Mouse (Mus musculus): Measurements from ENCODE around the gene Fblim1. TPM values are rescaled to one million over a fixed set of nuclear protein-coding genes. Genes with fewer than 3 reads are reported as not detected.

Fblim1 gene
- polyA plus RNA-seq, 1 experiment from 2014 or later, result 94.6 TPM

- ATAC-seq (replicated peaks; ENCODE audit: low FRiP score, low TSS enrichment, low read depth) (peak; percentile 61; the same call in 1 of the 2 replicates), DNase-seq (ENCODE audit: low spot score) (no peak)
- Histone ChIP-seq H3K4me3 (ENCODE audit: low read depth, low read length) (no peak overlapping the region), H3K4me1 (replicated peaks; ENCODE audit: control insufficient read depth, insufficient read depth, low read length) (peaks cover 5% of the 10 kb centered on the region), H3K4me2 (ENCODE audit: low read length) (no peak overlapping the region), H3K27ac (ENCODE audit: low read depth) (no peak overlapping the region), H3K9ac (ENCODE audit: low read length) (no peak overlapping the region; the same call in 1 of the 2 replicates), H3K9me3 (ENCODE audit: control insufficient read depth, low read length) (no peaks in the 10 kb centered on the region), H3K36me3 (ENCODE audit: control insufficient read depth, insufficient read depth, low read length) (no peaks in the 10 kb centered on the region), H3K27me3 (replicated peaks; ENCODE audit: control insufficient read depth, insufficient read depth, low read length) (no peaks in the 10 kb centered on the region)
- 18% methylated on average over 2 of the region's 2 CpGs for WGBS
Observed at GRCm38 (mm10) chr4:141552484-141552883, 53.4 kb downstream of the Fblim1 start.

DNA sequence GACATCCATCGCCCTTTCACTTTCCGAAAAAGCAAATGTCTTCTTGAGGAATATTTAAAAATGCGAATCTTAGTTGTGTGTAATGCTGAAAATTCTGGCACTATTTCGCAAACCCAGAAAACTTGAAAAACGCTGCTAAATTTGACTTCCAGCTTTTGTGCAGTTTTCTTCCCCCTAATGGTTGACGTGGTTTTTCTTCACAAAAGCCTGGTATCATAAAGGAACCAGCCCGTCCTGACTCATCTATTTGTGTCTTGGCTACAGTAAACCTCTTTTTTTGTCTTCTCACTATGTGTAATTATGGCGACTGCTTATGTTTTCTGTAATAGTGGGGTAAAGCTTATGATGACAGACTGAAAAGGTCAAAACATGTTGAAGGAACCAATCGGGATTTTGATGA lies 58.6 kb downstream of the Fblim1 start:
- Histone ChIP-seq H3K27ac (ENCODE audit: low read depth) (peak overlapping the region; percentile 100), H3K9me3 (ENCODE audit: control insufficient read depth, low read length) (no peaks in the 10 kb centered on the region), H3K4me2 (ENCODE audit: low read length) (peak overlapping the region; percentile 99), H3K4me3 (ENCODE audit: low read depth, low read length) (peak overlapping the region; percentile 73), H3K4me1 (replicated peaks; ENCODE audit: control insufficient read depth, insufficient read depth, low read length) (peaks cover 10% of the 10 kb centered on the region), H3K9ac (ENCODE audit: low read length) (peak overlapping the region; percentile 99), H3K27me3 (replicated peaks; ENCODE audit: control insufficient read depth, insufficient read depth, low read length) (no peaks in the 10 kb centered on the region), H3K36me3 (ENCODE audit: control insufficient read depth, insufficient read depth, low read length) (no peaks in the 10 kb centered on the region)
- DNase-seq (ENCODE audit: low spot score), result no peak
- WGBS, result 13% methylated on average over 9 of the region's 9 CpGs
- ATAC-seq (replicated peaks; ENCODE audit: low FRiP score, low TSS enrichment, low read depth), result no peak

GRCm38 (mm10) chr4:141546334-141547200 lies 59.3 kb downstream of the Fblim1 start:
- Histone ChIP-seq H3K4me3 (ENCODE audit: low read depth, low read length) (peak overlapping the region; percentile 73), H3K4me2 (ENCODE audit: low read length) (peak overlapping the region; percentile 99), H3K4me1 (replicated peaks; ENCODE audit: control insufficient read depth, insufficient read depth, low read length) (peaks cover 10% of the 10 kb centered on the region), H3K9me3 (ENCODE audit: control insufficient read depth, low read length) (no peaks in the 10 kb centered on the region), H3K27ac (ENCODE audit: low read depth) (peak overlapping the region; percentile 100), H3K27me3 (replicated peaks; ENCODE audit: control insufficient read depth, insufficient read depth, low read length) (no peaks in the 10 kb centered on the region), H3K36me3 (ENCODE audit: control insufficient read depth, insufficient read depth, low read length) (no peaks in the 10 kb centered on the region), H3K9ac (ENCODE audit: low read length) (peak overlapping the region; percentile 99)
- peak; percentile 95 for DNase-seq (ENCODE audit: low spot score)
- WGBS, result under 1% methylated on average over 81 of the region's 98 CpGs
- peak; percentile 86 for ATAC-seq (replicated peaks; ENCODE audit: low FRiP score, low TSS enrichment, low read depth)

DNA sequence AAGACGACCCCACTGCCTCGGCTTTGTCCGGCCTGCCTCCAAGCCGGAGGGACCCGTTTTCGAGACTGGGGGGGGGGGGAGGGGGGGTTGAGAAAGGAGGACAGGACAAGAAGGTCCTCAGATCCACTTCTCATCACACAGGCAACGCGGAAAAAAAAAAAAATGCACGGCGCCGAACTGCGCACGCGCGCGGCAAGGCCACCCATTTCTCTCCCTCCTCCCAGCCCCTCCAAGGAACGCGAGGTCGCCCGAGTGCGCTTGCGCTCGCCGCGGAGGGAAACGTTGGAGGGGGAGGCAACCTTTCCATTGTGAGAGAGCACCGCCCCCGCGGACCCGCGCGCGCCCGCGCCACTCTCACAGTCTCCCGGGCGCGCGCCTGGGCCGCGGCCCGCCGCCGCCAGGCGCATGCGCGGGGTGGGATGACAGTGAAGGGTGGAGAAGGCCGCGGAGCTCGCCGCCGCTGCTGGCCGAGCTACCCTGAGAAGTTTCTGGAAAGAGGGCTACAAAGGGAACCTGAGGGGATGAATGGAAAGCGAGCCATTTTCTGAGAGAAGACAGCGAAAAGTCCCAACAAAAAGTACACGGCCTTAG lies 60.1 kb downstream of the Fblim1 start:
- peak overlapping the region; percentile 99 for H3K9ac ChIP-seq (ENCODE audit: low read length)
- peaks cover 10% of the 10 kb centered on the region for H3K4me1 ChIP-seq (replicated peaks; ENCODE audit: control insufficient read depth, insufficient read depth, low read length)
- ATAC-seq (replicated peaks; ENCODE audit: low FRiP score, low TSS enrichment, low read depth) (peak; percentile 73), DNase-seq (ENCODE audit: low spot score) (peak; percentile 98)
- peak overlapping the region; percentile 73 for H3K4me3 ChIP-seq (ENCODE audit: low read depth, low read length)
- no peaks in the 10 kb centered on the region for H3K9me3 ChIP-seq (ENCODE audit: control insufficient read depth, low read length)
- peak overlapping the region; percentile 99 for H3K4me2 ChIP-seq (ENCODE audit: low read length)
- H3K36me3 ChIP-seq (ENCODE audit: control insufficient read depth, insufficient read depth, low read length), result no peaks in the 10 kb centered on the region
- under 1% methylated on average over 53 of the region's 56 CpGs for WGBS
- H3K27ac ChIP-seq (ENCODE audit: low read depth), result peak overlapping the region; percentile 100
- H3K27me3 ChIP-seq (replicated peaks; ENCODE audit: control insufficient read depth, insufficient read depth, low read length), result no peaks in the 10 kb centered on the region

DNA sequence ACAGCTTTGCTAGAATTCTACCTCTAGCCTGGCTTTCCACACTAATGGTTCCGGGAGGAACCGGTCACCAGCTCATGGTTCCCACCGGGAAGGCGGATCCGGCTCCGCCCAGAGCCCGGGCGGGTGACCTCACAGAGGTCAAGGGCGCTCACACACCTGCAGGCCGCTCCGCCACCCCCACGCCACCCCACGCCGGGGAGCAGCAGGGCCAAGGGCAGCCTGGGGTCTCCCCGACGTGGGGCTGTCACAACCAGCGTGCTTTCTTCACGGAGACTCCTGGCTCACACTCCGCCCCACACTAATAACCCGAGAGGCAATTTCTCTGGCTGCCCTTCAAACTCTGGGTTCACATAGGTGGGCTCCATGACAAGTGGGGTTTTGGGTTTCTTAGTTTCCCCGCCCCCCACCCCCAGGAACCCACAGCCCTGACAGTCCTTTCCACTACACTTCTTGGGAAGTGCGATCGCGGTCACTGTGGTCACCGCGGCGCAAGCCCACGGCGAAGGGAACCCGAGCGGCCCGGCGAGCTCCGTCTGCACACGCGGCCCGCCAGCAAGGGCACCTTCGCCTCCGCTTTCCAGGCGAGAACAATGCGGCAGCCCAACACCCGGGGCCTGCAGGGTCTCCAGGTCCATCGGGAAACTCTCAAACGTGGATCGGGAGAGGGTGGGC lies 60.7 kb downstream of the Fblim1 start:
- H3K9ac ChIP-seq (ENCODE audit: low read length), result peak overlapping the region; percentile 99
- peak overlapping the region; percentile 73 for H3K4me3 ChIP-seq (ENCODE audit: low read depth, low read length)
- peaks cover 10% of the 10 kb centered on the region for H3K4me1 ChIP-seq (replicated peaks; ENCODE audit: control insufficient read depth, insufficient read depth, low read length)
- peak; percentile 38 for ATAC-seq (replicated peaks; ENCODE audit: low FRiP score, low TSS enrichment, low read depth)
- no peaks in the 10 kb centered on the region for H3K36me3 ChIP-seq (ENCODE audit: control insufficient read depth, insufficient read depth, low read length)
- H3K4me2 ChIP-seq (ENCODE audit: low read length), result peak overlapping the region; percentile 99
- H3K9me3 ChIP-seq (ENCODE audit: control insufficient read depth, low read length), result no peaks in the 10 kb centered on the region
- peak overlapping the region; percentile 100 for H3K27ac ChIP-seq (ENCODE audit: low read depth)
- WGBS, result under 1% methylated on average over 45 of the region's 45 CpGs
- peak; percentile 79 for DNase-seq (ENCODE audit: low spot score)
- no peaks in the 10 kb centered on the region for H3K27me3 ChIP-seq (replicated peaks; ENCODE audit: control insufficient read depth, insufficient read depth, low read length)

GRCm38 (mm10) chr4:141544536-141544935 lies 61.4 kb downstream of the Fblim1 start:
- Histone ChIP-seq H3K36me3 (ENCODE audit: control insufficient read depth, insufficient read depth, low read length) (no peaks in the 10 kb centered on the region), H3K27me3 (replicated peaks; ENCODE audit: control insufficient read depth, insufficient read depth, low read length) (no peaks in the 10 kb centered on the region), H3K9me3 (ENCODE audit: control insufficient read depth, low read length) (no peaks in the 10 kb centered on the region), H3K4me1 (replicated peaks; ENCODE audit: control insufficient read depth, insufficient read depth, low read length) (peaks cover 10% of the 10 kb centered on the region), H3K9ac (ENCODE audit: low read length) (peak overlapping the region; percentile 99), H3K27ac (ENCODE audit: low read depth) (peak overlapping the region; percentile 100; the same call in 1 of the 2 replicates), H3K4me2 (ENCODE audit: low read length) (peak overlapping the region; percentile 99), H3K4me3 (ENCODE audit: low read depth, low read length) (peak overlapping the region; percentile 73; the same call in 1 of the 2 replicates)
- ATAC-seq (replicated peaks; ENCODE audit: low FRiP score, low TSS enrichment, low read depth), result no peak
- DNase-seq (ENCODE audit: low spot score), result no peak
- WGBS, result 45% methylated on average over 2 of the region's 2 CpGs

GRCm38 (mm10) chr4:141543593-141543992 lies 62.3 kb downstream of the Fblim1 start:
- DNase-seq (ENCODE audit: low spot score), result no peak
- WGBS, result 79% methylated on average over 3 of the region's 3 CpGs
- no peak overlapping the region for H3K4me3 ChIP-seq (ENCODE audit: low read depth, low read length)
- H3K9ac ChIP-seq (ENCODE audit: low read length), result no peak overlapping the region
- no peaks in the 10 kb centered on the region for H3K36me3 ChIP-seq (ENCODE audit: control insufficient read depth, insufficient read depth, low read length)
- H3K4me1 ChIP-seq (replicated peaks; ENCODE audit: control insufficient read depth, insufficient read depth, low read length), result peaks cover 10% of the 10 kb centered on the region
- no peak overlapping the region for H3K4me2 ChIP-seq (ENCODE audit: low read length)
- no peaks in the 10 kb centered on the region for H3K9me3 ChIP-seq (ENCODE audit: control insufficient read depth, low read length)
- H3K27me3 ChIP-seq (replicated peaks; ENCODE audit: control insufficient read depth, insufficient read depth, low read length), result no peaks in the 10 kb centered on the region
- H3K27ac ChIP-seq (ENCODE audit: low read depth), result no peak overlapping the region
- ATAC-seq (replicated peaks; ENCODE audit: low FRiP score, low TSS enrichment, low read depth), result no peak

- Histone ChIP-seq H3K27me3 (replicated peaks; ENCODE audit: control insufficient read depth, insufficient read depth, low read length) (no peaks in the 10 kb centered on the region), H3K9me3 (ENCODE audit: control insufficient read depth, low read length) (no peaks in the 10 kb centered on the region), H3K4me3 (ENCODE audit: low read depth, low read length) (no peak overlapping the region), H3K27ac (ENCODE audit: low read depth) (no peak overlapping the region), H3K4me1 (replicated peaks; ENCODE audit: control insufficient read depth, insufficient read depth, low read length) (peaks cover 4% of the 10 kb centered on the region; the same call in 1 of the 2 replicates), H3K9ac (ENCODE audit: low read length) (no peak overlapping the region), H3K36me3 (ENCODE audit: control insufficient read depth, insufficient read depth, low read length) (no peaks in the 10 kb centered on the region), H3K4me2 (ENCODE audit: low read length) (no peak overlapping the region)
- ATAC-seq (replicated peaks; ENCODE audit: low FRiP score, low TSS enrichment, low read depth) (no peak), DNase-seq (ENCODE audit: low spot score) (no peak)
- WGBS, result 59% methylated on average over 7 of the region's 7 CpGs
Observed at GRCm38 (mm10) chr4:141541851-141542250, 64.0 kb downstream of the Fblim1 start.
